Mouse (Mus musculus) yolk sac, embryonic 10.5 days (tissue): Measurements from ENCODE around the gene Atoh1.

ENCODE experiments used
- DNase-seq: peaks from one replicate; pipeline ENCODE4 v3.0.0-alpha.2; 2017; ENCODE audit warnings: low spot score

Atoh1 gene

DNA sequence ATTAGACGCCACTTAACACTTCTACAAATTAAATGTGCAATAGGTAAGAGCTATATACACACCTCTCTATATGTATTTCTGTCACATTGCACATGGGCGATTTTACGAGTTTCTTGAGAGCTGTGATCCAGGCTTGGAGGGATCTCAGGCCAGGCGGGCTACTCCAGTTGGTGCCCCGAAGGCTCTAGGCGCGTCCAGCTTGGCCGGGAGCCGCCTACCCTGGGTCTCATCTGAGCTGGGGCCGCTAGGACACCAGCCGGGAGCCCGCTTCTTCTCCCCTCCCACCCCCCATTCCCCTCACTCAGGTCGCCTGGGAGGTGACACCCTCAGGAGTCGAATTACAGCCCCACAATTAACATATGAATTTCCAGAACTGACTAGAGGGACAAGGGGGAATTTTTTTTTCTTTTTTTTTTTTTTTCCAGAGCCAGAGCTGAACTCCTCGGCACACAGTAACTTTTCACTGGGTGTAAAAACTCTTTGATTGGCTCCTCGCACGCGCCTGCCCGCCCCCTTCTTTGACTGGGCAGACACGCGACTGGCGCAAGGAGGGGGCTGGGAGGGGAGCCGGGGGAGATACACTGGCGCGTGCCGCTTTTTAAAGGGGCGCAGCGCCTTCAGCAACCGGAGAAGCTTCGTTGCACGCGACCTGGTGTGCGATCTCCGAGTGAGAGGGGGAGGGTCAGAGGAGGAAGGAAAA lies at the start of gene Atoh1:
TSS of gene Atoh1 (plus strand) at position 627 of the 700 bp plus-strand sequence.
- peak; percentile 72 for DNase-seq

DNA sequence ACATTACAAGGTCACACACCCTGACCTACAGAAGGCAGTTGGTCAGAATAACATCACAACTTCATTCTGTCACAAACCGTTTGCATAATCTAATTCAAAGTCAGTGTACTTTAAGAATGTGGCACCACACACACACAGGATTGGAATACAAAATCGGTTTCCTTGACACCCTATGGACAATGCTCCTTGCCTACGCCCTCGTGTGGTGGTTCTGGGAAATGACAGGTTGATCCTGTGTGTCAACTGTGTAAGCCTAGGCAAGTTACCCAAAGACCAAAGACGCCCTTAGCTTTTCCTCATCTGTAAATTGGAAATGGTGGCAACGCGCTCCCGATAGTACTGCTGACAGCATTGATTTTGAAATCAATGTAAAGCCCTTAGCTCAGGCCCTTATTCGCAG lies 45.0 kb upstream of the Atoh1 start:
- DNase-seq, result no peak

DNA sequence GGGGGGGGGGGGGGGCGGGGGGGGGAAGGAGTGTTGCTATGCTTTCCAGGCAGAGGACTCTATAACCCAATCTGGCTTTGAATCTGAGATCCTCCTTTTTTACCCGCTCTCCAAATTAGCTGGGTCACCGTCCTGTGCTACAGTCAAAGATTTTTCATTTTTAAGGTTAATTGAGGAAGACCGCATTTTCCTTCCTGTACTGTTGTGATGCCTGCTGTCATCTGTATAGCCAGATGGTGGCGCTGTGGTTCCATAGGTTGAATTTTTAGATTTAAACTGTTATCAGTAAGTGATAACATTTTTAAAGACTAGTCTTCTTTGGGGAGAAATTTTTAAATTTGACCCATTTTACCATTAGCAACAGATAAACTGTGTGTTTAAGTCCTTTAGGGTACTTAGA lies 44.0 kb upstream of the Atoh1 start:
- DNase-seq, result no peak

DNA sequence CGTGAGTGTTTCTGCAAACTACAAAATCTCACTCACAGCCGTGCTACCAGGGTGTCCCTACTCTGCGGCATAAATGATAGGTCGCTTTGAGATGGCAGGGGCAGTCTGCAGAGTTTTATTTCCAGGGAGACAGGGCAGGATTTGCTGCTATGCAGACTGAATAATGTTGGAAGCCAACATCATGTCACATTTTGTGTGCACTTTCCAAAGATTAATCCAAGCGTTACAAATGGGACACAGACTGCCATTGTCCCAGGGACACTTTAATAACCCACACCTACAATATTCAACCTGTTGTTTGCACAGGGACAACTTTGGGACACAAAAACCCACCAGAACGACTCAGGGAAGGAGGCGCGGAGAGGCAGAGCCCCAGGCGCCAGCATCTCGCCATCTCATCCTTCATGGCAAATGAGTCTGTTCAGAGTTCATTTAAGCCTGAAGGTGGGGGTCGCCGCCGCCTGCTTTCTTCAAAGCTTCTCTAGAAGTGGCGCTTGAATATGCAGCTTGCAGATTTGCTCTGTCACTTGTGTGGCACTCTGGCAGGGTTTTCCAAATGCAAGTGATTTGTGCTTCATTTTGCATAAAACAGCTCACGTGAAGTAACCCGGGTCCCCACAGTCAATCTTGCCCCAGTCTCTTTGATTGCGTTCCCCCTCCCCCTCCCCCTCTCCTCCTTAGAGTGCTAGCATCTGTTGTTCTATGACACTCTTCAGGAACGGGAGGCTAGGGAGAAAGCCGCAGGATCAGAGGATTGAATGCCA lies 40.6 kb upstream of the Atoh1 start:
- no peak for DNase-seq

DNA sequence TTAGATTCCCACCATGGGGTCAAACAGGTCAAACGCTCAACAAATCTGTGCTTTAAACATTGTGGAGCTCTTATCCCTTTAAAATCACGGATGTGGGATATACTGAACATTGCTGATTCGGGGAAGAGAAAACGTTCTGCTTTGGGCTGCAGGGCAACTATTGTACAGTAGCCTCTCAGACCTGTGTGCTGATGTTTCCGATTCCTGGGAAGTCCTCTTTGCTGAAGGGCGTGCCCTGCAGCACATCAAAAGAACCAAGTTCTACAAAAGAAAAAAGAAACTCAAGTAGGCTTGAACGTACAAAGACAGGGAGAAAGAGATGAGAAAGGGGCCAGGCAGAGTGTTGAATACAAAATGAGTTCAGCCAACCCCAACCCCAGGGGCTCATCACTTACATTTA lies 34.2 kb upstream of the Atoh1 start:
- no peak for DNase-seq

DNA sequence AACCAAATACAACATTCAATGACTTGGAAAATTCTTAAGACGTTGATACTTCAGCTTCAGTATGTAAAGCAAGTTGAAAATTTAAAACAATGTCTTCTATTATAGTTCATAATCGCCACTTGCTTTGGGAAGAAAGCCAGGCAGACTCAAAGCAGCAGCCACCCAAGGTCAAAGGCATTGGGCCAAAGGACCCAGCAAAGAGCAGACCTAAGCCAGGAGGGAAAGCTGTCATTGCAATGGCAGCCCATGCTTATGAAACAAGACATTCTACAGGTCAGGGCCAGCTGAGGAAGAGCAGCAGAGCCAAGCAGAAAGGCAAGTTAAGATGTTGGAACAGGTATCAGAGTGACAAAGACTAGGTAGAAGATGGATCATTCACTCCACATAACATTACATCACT lies 25.3 kb upstream of the Atoh1 start:
- DNase-seq, result no peak

DNA sequence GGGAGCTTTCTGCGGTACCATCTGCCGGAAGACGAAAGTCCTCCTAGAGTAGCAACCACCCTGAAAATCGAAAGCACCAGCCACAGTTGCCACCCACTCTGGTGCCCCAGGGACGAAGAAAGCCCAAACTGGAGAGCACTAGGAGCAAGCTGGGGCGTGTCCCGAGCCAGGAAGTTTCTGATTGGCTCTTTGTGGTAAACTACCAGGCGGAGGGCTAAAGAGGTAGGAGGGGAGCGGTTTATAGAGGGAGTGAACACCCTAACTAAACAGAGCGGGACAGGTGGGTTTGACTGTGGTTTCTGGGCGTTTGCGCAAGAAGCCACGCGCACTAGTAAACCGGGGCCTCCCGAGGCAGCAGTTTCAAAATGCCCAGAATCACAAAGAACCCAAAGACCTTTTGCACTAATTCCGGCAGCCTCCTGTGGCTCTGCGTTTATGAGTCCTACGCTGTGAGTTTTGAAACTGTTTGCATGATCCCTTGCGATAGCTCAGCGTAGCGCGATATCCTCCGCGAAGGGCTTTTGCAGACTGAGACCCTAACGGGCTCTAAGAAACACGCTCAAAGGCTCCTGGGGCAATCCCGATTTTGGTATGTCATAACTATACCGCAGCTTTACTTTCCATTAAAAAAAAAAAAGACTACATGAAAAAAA lies 1.0 kb upstream of the Atoh1 start:
- DNase-seq, result no peak

DNA sequence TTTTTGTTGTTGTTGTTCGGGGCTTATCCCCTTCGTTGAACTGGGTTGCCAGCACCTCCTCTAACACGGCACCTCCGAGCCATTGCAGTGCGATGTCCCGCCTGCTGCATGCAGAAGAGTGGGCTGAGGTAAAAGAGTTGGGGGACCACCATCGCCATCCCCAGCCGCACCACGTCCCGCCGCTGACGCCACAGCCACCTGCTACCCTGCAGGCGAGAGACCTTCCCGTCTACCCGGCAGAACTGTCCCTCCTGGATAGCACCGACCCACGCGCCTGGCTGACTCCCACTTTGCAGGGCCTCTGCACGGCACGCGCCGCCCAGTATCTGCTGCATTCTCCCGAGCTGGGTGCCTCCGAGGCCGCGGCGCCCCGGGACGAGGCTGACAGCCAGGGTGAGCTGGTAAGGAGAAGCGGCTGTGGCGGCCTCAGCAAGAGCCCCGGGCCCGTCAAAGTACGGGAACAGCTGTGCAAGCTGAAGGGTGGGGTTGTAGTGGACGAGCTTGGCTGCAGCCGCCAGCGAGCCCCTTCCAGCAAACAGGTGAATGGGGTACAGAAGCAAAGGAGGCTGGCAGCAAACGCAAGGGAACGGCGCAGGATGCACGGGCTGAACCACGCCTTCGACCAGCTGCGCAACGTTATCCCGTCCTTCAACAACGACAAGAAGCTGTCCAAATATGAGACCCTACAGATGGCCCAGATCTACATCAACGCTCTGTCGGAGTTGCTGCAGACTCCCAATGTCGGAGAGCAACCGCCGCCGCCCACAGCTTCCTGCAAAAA lies 496 bp downstream of the Atoh1 start:
- DNase-seq, result peak; percentile 20

DNA sequence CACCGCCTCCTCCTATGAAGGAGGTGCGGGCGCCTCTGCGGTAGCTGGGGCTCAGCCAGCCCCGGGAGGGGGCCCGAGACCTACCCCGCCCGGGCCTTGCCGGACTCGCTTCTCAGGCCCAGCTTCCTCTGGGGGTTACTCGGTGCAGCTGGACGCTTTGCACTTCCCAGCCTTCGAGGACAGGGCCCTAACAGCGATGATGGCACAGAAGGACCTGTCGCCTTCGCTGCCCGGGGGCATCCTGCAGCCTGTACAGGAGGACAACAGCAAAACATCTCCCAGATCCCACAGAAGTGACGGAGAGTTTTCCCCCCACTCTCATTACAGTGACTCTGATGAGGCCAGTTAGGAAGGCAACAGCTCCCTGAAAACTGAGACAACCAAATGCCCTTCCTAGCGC lies 1.1 kb downstream of the Atoh1 start:
- no peak for DNase-seq

DNA sequence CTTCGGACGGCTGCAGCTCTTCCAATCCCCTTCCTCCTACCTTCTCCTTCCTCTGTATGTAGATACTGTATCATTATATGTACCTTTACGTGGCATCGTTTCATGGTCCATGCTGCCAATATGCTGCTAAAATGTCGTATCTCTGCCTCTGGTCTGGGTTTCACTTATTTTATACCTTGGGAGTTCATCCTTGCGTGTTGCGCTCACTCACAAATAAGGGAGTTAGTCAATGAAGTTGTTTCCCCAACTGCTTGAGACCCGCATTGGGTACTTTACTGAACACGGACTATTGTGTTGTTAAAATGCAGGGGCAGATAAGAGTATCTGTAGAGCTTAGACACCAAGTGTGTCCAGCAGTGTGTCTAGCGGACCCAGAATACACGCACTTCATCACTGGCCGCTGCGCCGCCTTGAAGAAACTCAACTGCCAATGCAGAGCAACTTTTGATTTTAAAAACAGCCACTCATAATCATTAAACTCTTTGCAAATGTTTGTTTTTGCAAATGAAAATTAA lies 1.6 kb downstream of the Atoh1 start:
- DNase-seq, result no peak

DNA sequence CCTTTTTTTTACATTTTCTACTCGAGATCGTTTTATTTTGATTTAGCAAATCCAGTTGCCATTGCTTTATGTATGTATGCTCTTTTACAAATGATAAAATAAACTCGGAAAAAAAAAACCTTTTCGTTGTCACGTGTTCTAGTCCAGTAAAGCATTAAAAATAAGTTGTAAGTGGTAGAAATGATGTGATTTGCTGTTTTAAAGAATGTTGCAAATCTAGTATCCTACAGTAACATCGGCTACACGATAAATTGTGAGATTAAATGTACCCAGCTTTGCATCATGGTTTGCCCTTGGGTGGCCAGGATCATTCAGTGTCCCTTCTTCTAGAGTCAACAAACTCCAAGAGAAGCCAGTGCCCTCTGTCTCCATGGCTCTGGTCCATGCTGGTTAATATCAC lies 2.2 kb downstream of the Atoh1 start:
- no peak for DNase-seq

DNA sequence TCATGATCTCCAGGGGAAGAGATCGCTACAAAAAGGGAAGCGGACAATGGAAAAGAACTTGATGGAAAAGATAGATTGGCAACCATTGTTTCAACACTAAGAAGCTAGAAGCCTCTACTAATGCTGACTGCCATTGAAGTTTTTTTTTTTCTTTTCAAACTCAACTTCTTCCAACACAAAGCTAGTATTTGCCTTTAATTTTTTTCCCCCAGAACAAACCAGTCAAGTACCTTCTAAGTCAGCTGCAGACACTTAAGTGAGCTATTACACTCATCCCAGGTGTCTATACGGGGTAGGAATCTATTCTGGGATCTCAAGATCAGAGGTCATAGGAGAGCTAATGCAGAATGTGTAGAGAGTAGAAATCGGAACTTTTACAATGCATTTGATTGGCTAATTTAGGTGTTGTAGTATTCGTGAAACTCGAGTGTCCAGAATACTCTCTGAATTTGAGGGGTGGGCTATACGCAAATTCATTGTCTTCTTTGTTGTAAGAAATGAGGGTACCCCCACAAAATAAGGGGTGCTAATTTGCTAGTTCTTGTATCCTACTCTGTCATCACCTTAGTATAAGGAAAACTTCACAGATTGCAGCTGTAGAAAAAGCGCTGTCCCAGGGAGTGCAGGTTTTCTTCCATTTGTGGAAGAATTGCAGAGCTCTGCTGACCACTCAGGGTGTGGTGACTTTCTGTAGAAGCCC lies 2.8 kb downstream of the Atoh1 start:
- no peak for DNase-seq

DNA sequence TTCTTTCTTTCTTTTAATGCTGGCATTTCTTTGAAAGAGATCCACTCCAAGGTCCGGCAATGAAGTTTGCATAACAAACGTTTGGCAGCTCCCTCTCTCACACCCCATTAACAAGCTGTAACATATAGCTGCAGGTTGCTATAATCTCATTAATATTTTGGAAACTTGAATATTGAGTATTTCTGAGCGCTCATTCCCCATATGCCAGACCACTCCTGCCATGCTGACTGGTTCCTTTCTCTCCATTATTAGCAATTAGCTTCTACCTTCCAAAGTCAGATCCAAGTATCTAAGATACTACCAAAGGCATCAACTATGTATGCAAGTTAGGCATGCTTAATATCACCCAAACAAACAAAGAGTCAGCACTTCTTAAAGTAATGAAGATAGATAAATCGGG lies 4.4 kb downstream of the Atoh1 start:
- no peak for DNase-seq

DNA sequence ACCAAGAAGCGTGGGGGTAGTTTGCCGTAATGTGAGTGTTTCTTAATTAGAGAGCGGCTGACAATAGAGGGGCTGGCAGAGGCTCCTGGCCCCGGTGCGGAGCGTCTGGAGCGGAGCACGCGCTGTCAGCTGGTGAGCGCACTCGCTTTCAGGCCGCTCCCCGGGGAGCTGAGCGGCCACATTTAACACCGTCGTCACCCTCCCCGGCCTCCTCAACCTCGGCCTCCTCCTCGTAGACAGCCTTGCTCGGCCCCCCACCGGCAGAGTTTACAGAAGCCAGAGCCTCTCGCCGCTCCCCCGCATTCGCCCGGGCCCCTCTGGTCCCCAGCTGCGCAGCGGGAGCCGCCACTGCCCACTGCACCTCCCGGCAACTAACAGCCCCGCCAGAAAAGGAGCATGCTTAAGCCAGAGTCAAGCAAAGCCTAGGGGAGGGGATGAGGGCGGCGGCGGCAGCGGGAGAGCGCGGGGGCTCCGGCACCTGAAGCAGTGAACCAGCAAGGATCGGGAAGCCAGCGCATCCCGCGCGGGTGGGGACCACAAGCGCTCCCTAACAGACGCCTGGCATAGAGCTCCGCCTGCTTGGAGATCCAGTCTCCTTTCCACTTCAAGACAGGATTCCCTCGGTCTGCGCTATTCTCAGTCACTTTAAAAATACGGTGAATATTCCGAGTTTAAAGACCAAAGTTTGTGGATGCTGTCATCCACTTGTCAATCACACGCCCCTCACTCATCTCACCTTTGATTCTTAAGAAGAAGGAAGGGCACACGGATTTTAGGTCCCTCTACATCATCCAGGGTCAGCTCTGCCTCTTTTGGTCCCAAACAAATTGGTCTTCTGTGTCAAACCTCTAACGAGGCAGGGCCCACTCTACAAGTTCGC lies 5.8 kb downstream of the Atoh1 start:
- DNase-seq, result no peak

DNA sequence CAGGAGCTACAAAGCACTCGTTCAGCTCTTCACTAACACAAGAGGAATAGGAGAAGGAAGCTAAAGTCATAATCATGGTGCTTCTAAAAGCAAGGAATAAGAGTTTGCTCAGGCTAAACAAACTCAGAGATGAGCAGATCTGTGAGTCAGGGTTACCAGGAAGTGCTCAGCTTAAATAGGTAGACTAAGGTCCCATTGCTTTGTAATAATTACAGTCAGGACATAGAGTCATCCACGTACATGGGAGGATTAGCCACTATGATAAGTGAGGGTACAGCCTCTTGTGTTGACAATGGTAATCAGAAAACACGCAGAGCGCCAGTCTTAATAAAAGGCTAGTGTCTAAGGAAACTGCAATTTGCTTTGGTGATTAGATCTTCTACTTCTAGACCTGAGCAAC lies 7.4 kb downstream of the Atoh1 start:
- DNase-seq, result no peak

DNA sequence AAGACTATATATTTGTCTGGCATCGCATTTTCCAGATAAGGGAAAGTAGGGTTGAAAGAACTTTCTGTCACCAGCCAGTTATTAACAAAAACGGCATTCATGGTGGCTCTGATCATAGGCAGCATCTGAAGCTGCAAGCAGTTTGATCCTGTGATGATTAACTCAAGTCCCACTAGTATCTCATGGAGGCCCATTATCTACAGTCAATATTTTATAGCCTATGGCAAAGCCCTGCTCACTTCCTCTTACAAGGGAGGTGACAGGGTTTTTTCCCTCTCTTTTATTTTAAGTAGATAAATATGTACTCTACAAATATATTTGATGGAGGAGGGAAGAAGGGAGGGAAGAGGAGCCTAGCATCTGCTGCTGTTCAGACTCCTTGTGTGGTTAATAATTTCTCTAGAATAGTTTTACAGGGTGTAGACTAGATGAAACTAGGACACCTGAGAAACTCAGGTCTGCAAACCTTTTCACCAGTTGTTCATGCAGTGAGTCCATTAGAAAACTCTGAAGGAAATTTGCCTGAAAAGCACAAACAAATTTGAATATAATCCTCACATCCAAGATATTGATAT lies 14.1 kb downstream of the Atoh1 start:
- DNase-seq, result no peak

DNA sequence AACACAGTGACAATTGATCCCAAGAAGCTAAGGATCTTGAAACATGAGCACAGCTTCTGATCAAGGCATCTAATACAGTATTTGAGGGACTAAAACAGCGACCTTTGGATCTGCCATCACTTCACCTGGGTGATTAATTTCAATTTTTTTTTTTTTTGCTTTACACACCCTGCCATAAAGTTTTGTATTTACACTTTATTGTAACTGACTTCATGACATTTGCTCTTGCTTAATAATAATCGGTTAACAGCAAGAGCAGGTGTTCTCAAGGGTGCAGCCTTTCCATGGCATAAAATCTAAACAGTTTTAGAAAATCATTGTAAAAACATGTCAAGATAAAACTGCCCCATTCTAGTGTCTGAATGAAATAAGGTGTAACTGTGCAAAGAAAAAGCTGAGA lies 25.6 kb downstream of the Atoh1 start:
- no peak for DNase-seq

DNA sequence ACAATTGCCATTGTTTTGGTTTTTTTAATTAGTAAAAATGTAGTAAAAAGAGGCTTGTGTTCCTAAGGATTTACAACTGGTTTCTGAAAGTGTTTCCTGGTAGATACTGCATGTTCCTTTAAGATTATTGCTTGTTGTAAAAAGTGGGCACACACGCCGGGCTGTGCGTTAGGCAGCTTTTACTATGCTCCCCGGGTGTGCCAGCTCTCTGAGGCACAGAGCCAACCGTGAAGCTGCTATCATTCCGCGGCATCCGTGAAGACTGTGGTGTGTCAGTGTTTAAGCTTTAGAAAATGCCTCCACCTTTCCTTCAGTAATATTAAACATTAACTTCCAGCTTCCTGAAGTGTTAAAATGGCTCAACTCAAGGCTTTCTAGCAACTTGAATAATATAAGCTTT lies 35.0 kb downstream of the Atoh1 start:
- DNase-seq, result no peak

DNA sequence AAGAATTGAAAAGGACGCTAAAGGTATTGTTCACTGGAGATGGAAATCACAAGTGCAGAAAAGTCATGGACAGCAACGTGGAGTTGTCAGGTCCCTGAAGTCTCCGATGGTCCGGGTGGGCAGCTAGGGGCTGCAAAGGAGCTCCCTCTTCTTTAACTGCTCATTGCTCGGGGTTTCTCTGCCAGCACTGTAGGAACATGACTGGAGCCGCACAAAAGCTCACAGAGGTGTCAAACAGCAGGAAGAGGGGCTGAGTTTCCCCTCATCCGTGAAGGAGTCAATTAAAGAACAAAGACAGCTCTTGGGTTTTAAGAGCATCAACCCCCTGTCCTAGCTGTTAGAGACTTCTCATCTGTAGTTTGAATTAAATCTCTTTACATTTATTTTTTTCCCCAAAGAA lies 44.5 kb downstream of the Atoh1 start:
- DNase-seq, result no peak
